Mouse (Mus musculus) hindlimb bud, embryonic 11.5 days (tissue): Measurements from ENCODE around the gene Npy4r.
A peak's percentile ranks its signal among the peaks of the same experiment; 100 is the strongest.

Experiments used
- DNase-seq: peaks from one replicate; pipeline ENCODE4 v3.0.0-alpha.2; 2012; ENCODE audit warnings: low read depth, low spot score; ENCODE audit errors: extremely low spot score

Gene Npy4r

GRCm38 (mm10) chr14:34152342-34152741 is at the start of gene Npy4r:
Gene Npy4r (minus strand): TSS chr14:34152489.
- no peak for DNase-seq

- DNase-seq, result no peak
Measured at GRCm38 (mm10) chr14:34201231-34202035, 49.1 kb upstream of the Npy4r start, which contains the start of gene Gprin2. Gene Gprin2 (minus strand): TSS chr14:34201653.

- DNase-seq, result no peak
Measured at GRCm38 (mm10) chr14:34200738-34201230, 48.5 kb upstream of the Npy4r start.

- no peak for DNase-seq
Measured at GRCm38 (mm10) chr14:34196706-34197105, 44.4 kb upstream of the Npy4r start.

GRCm38 (mm10) chr14:34195466-34195865 is 43.2 kb upstream of the Npy4r start:
- DNase-seq, result no peak

- no peak for DNase-seq
Measured at GRCm38 (mm10) chr14:34193879-34194278, 41.6 kb upstream of the Npy4r start.

- no peak for DNase-seq
Measured at GRCm38 (mm10) chr14:34190361-34190760, 38.1 kb upstream of the Npy4r start.

GRCm38 (mm10) chr14:34188629-34189028 is 36.3 kb upstream of the Npy4r start:
- no peak for DNase-seq

GRCm38 (mm10) chr14:34183101-34183500 is 30.8 kb upstream of the Npy4r start:
- DNase-seq, result no peak

GRCm38 (mm10) chr14:34179351-34179750 is 27.1 kb upstream of the Npy4r start:
- no peak for DNase-seq

- DNase-seq, result no peak
Measured at GRCm38 (mm10) chr14:34171107-34171506, 18.8 kb upstream of the Npy4r start.

- DNase-seq, result no peak
Measured at GRCm38 (mm10) chr14:34155752-34156151, 3.5 kb upstream of the Npy4r start.

GRCm38 (mm10) chr14:34154601-34155337 is 2.5 kb upstream of the Npy4r start:
- DNase-seq, result peak; percentile 35

GRCm38 (mm10) chr14:34142915-34143314 is 9.4 kb downstream of the Npy4r start:
- DNase-seq, result no peak

- DNase-seq, result no peak
Measured at GRCm38 (mm10) chr14:34142316-34142715, 10.0 kb downstream of the Npy4r start.

GRCm38 (mm10) chr14:34139671-34140664 is 12.3 kb downstream of the Npy4r start:
- DNase-seq, result no peak

- DNase-seq, result no peak
Measured at GRCm38 (mm10) chr14:34135391-34135790, 16.9 kb downstream of the Npy4r start.

- no peak for DNase-seq
Measured at GRCm38 (mm10) chr14:34131216-34131615, 21.1 kb downstream of the Npy4r start.

GRCm38 (mm10) chr14:34121691-34122090 is 30.6 kb downstream of the Npy4r start:
- no peak for DNase-seq

- DNase-seq, result no peak
Measured at GRCm38 (mm10) chr14:34120923-34121351, 31.4 kb downstream of the Npy4r start.
